Mouse (Mus musculus): ENCODE measurements around the gene Fancm. TPM values are rescaled to one million over a fixed set of nuclear protein-coding genes. Genes with fewer than 3 reads are reported as not detected.
"Not testable (repeated sequence)": the region's sequence is repeated elsewhere in the genome, so short reads cannot be mapped to it uniquely, and the experiment has no call there.

Gene Fancm
- polyA plus RNA-seq, 1 experiment = 4.3 TPM

DNA sequence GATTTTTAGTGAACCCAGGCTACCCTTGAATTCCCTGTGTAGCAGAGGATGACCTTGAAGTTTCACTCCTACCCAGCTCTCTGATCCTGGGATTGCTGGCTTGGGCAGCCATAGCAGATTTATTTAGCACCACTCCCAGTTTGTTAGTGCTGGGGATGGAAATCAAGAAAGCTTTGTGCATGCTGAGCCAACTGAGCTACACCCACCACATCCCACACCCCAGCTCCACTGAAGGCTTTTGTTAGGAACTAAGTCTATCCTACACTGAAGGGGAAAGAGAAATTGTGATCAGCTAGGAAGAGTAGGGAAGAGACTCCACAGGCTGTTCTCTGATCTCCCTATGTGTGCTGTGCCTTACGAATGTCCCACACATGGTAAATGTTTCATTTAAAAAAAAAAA is 37.4 kb downstream of the Fancm start:
- TF ChIP-seq POLR2A (IDR thresholded peaks at IDR 0.05; ENCODE audit: control insufficient read depth, extremely low read depth, insufficient read depth, low read length, poor library complexity) (no peak), CTCF (IDR thresholded peaks at IDR 0.05; ENCODE audit: borderline replicate concordance, control insufficient read depth, extremely low read depth, insufficient read depth, low read length, poor library complexity) (no peak)
- Histone ChIP-seq H3K36me3 (ENCODE audit: control insufficient read depth, insufficient read depth, low read length) (peaks cover 9% of the 10 kb centered on the region; the same call in 1 of the 2 replicates), H3K27me3 (ENCODE audit: control insufficient read depth, insufficient read depth, low read length) (no peaks in the 10 kb centered on the region), H3K4me3 (ENCODE audit: control insufficient read depth, insufficient read depth, low read length) (no peak overlapping the region), H3K27ac (ENCODE audit: control insufficient read depth, insufficient read depth, low read length) (no peak overlapping the region), H3K4me1 (replicated peaks; ENCODE audit: control insufficient read depth, insufficient read depth, low read length) (no peaks in the 10 kb centered on the region)
- WGBS = 97% methylated on average over 1 of the region's 1 CpGs
- no peak for DNase-seq

DNA sequence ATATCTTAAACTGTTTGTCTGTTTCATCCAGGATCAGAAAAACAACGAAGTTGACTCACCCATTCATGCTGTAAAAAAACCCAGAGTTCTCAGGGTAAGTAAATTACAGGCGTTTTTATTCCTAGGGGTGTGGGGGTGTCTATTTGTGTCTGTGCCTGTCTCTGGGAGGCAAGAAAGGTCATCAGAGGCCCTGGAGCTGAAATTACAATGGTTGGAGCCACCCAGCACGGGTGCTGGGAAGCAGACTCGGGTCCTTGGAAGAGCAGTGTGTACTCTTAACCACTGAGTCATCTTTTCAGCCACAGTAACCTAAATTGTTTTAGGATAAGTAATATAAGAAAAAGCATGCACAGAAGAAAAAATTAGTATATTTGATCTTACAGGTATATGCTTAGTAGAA is 38.5 kb downstream of the Fancm start:
- no peak overlapping the region for H3K27ac ChIP-seq (ENCODE audit: control insufficient read depth, insufficient read depth, low read length)
- no peaks in the 10 kb centered on the region for H3K4me1 ChIP-seq (replicated peaks; ENCODE audit: control insufficient read depth, insufficient read depth, low read length)
- no peak overlapping the region for H3K4me3 ChIP-seq (ENCODE audit: control insufficient read depth, insufficient read depth, low read length)
- no peak for TF ChIP-seq CTCF (IDR thresholded peaks at IDR 0.05; ENCODE audit: borderline replicate concordance, control insufficient read depth, extremely low read depth, insufficient read depth, low read length, poor library complexity)
- TF ChIP-seq POLR2A (IDR thresholded peaks at IDR 0.05; ENCODE audit: control insufficient read depth, extremely low read depth, insufficient read depth, low read length, poor library complexity) = no peak
- H3K36me3 ChIP-seq (ENCODE audit: control insufficient read depth, insufficient read depth, low read length) = peaks cover 11% of the 10 kb centered on the region; the same call in 1 of the 2 replicates
- no peak for DNase-seq
- 94% methylated on average over 4 of the region's 4 CpGs for WGBS
- no peaks in the 10 kb centered on the region for H3K27me3 ChIP-seq (ENCODE audit: control insufficient read depth, insufficient read depth, low read length)

DNA sequence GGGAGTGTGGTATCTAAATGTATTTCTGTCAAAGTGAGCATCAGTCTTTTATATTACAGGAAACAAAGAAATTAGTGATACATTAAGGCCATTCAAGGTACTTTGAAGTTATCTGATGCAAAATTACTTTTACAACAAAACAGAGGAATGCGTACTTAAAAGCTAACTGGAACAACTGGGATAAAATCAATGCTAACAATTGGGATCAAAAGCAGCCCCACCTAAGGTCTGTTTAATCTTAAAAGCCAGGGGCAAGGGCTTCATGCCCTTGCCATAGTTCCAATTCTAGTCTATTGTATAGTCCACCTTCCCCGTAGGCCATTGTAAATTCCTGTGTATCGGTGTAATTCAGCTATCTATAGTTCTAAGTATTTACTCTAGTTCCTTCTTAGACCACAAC is 39.6 kb downstream of the Fancm start:
- not testable (repeated sequence) for H3K4me1 ChIP-seq (replicated peaks; ENCODE audit: control insufficient read depth, insufficient read depth, low read length); H3K4me3 ChIP-seq (ENCODE audit: control insufficient read depth, insufficient read depth, low read length); H3K36me3 ChIP-seq (ENCODE audit: control insufficient read depth, insufficient read depth, low read length); H3K27ac ChIP-seq (ENCODE audit: control insufficient read depth, insufficient read depth, low read length); DNase-seq; H3K27me3 ChIP-seq (ENCODE audit: control insufficient read depth, insufficient read depth, low read length)
- WGBS = 96% methylated on average over 3 of the region's 3 CpGs

DNA sequence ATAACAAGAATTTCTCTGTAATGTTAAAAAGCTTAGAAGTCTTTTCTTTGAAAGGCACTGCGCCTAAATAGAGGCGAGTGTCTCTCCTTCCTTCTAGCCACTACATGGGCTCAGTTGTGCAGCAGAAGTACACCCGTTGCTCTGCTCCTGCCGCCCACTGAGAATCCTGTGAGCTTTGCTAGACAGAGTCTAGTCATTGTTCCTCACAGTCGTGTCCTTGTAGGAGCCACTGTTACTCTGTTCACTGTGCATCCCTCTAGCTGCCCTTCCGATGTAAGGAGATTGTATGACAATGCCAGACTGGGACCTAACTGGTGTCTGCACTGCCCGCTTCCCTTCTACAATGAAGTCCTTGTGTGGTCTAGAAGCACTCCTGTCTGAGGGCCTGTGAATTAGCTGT is 43.6 kb downstream of the Fancm start:
- no peak for DNase-seq
- Histone ChIP-seq H3K27ac (ENCODE audit: control insufficient read depth, insufficient read depth, low read length) (no peak overlapping the region), H3K4me1 (replicated peaks; ENCODE audit: control insufficient read depth, insufficient read depth, low read length) (no peaks in the 10 kb centered on the region), H3K36me3 (ENCODE audit: control insufficient read depth, insufficient read depth, low read length) (peaks cover 20% of the 10 kb centered on the region), H3K27me3 (ENCODE audit: control insufficient read depth, insufficient read depth, low read length) (no peaks in the 10 kb centered on the region), H3K4me3 (ENCODE audit: control insufficient read depth, insufficient read depth, low read length) (no peak overlapping the region)
- TF ChIP-seq POLR2A (IDR thresholded peaks at IDR 0.05; ENCODE audit: control insufficient read depth, extremely low read depth, insufficient read depth, low read length, poor library complexity) (no peak), CTCF (IDR thresholded peaks at IDR 0.05; ENCODE audit: borderline replicate concordance, control insufficient read depth, extremely low read depth, insufficient read depth, low read length, poor library complexity) (no peak)
- 93% methylated on average over 7 of the region's 7 CpGs for WGBS

DNA sequence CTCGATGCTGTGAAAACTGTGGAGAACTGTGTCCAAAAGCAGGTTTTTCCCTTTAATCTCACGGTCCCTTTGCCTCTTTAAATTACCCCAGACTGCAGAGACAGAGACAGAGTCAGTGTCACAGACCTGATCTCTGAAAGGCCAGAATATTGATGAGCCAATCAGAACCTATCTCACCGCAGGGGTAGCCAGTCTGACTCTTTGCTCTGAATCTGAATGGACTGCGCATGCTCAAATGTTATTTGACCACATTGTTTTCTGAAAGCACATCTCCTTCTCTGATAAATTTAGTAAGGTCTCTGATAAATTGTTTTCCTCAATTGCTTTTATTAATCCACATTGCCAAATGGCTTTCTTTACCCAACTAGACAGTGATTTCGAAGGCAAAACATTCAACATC is 44.0 kb downstream of the Fancm start:
- no peak for DNase-seq
- H3K36me3 ChIP-seq (ENCODE audit: control insufficient read depth, insufficient read depth, low read length) = peaks cover 19% of the 10 kb centered on the region
- no peak overlapping the region for H3K27ac ChIP-seq (ENCODE audit: control insufficient read depth, insufficient read depth, low read length)
- no peak overlapping the region for H3K4me3 ChIP-seq (ENCODE audit: control insufficient read depth, insufficient read depth, low read length)
- no peaks in the 10 kb centered on the region for H3K27me3 ChIP-seq (ENCODE audit: control insufficient read depth, insufficient read depth, low read length)
- 97% methylated on average over 5 of the region's 5 CpGs for WGBS
- no peaks in the 10 kb centered on the region for H3K4me1 ChIP-seq (replicated peaks; ENCODE audit: control insufficient read depth, insufficient read depth, low read length)
- TF ChIP-seq CTCF (IDR thresholded peaks at IDR 0.05; ENCODE audit: borderline replicate concordance, control insufficient read depth, extremely low read depth, insufficient read depth, low read length, poor library complexity) (no peak), POLR2A (IDR thresholded peaks at IDR 0.05; ENCODE audit: control insufficient read depth, extremely low read depth, insufficient read depth, low read length, poor library complexity) (no peak)

DNA sequence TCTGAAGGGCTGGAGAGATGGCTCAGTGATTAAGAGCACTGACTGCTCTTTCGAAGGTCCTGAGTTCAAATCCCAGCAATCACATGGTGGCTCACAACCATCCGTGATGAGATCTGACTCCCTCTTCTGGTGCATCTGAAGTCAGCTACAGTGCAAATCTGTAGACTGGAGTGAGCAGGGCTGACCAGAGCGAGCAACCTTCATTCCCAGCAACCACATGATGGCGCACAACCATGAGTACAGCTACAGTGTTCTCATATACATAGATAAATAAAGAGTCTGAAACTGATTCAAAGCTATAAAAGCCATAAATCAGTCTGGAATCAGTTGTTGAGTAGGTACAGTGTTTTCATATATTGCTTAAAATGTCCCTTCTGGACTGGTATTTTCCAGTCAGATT is 60.7 kb downstream of the Fancm start:
- not testable (repeated sequence) for H3K4me3 ChIP-seq (ENCODE audit: control insufficient read depth, insufficient read depth, low read length); H3K4me1 ChIP-seq (replicated peaks; ENCODE audit: control insufficient read depth, insufficient read depth, low read length); DNase-seq; H3K27ac ChIP-seq (ENCODE audit: control insufficient read depth, insufficient read depth, low read length); H3K27me3 ChIP-seq (ENCODE audit: control insufficient read depth, insufficient read depth, low read length)
- 98% methylated on average over 4 of the region's 4 CpGs for WGBS
- peaks cover 16% of the 10 kb centered on the region for H3K36me3 ChIP-seq (ENCODE audit: control insufficient read depth, insufficient read depth, low read length)

DNA sequence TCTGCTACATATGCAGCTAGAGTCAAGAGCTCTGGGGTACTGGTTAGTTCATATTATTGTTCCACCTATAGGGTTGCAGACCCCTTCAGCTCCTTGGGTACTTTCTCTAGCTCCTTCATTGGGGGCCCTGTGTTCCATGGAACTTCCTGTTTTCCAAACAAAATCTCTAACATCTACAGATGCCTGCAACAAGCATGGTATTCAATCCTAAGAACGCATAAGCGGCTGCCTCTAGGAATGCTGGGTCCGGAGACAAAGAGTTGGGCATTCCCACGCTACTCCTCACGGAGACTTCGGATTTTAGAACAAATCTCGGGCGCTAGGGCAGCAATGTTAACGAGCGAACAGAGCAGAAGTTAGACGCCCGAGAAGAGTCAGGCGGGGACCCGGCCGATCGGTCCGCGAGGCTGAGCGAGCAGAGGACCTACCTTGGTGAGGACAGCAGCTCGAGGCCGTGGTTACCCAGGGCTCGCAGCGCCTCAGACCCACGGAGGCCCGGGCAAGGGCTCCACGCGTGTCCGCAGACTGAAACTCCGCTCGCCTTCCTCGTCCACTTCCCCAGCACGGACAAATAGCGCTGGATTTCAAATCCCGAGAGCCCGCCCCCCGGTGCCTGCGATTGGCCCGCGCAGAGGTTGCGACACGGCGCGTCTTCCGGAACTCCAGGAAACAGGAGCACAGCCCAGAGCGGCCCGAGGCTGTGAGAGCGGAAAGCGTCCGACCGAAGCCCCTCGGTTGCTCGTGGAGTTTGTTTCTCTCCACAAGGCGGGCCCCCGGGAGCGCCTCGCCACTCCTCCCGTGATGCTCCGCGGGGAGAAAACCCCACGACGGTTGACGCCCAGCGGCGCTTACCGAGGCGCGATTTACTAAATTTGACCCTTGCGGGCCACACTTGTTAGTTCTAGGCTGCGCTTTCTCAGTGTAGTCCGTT is 96.9 kb downstream of the Fancm start, which contains the start of gene Mis18bp1:
TSS of gene Mis18bp1 (minus strand) at position 584 of the 931 bp plus-strand sequence.
- WGBS = under 1% methylated on average over 70 of the region's 70 CpGs
- peak; percentile 51; the same call in 1 of the 2 replicates for TF ChIP-seq POLR2A (IDR thresholded peaks at IDR 0.05; ENCODE audit: control insufficient read depth, extremely low read depth, insufficient read depth, low read length, poor library complexity)
- peak; percentile 41; the same call in 1 of the 2 replicates for TF ChIP-seq CTCF (IDR thresholded peaks at IDR 0.05; ENCODE audit: borderline replicate concordance, control insufficient read depth, extremely low read depth, insufficient read depth, low read length, poor library complexity)
- no peaks in the 10 kb centered on the region for H3K36me3 ChIP-seq (ENCODE audit: control insufficient read depth, insufficient read depth, low read length)

DNA sequence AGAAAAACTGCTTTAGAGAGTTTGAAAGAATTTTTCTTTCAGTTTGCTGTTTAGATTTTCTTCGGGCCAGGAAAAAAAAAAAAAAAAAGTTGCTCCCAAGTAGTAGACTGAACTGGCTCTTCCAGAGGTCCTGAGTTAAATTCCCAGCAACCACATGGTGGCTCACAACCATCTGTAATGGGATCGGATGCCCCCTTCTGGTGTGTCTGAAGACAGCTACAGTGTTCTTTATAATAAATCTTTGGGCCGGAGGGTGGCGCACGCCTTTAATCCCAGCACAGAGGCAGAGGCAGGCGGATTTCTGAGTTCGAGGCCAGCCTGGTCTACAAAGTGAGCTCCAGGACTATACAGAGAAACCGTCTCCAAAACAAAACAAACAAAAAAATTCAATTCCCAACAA is 97.6 kb downstream of the Fancm start:
- Histone ChIP-seq H3K4me3 (ENCODE audit: control insufficient read depth, insufficient read depth, low read length) (peak overlapping the region; percentile 20), H3K27ac (ENCODE audit: control insufficient read depth, insufficient read depth, low read length) (peak overlapping the region; percentile 57; the same call in 1 of the 2 replicates)
- 13% methylated on average over 8 of the region's 8 CpGs for WGBS
- not testable (repeated sequence) for H3K4me1 ChIP-seq (replicated peaks; ENCODE audit: control insufficient read depth, insufficient read depth, low read length); H3K27me3 ChIP-seq (ENCODE audit: control insufficient read depth, insufficient read depth, low read length); H3K36me3 ChIP-seq (ENCODE audit: control insufficient read depth, insufficient read depth, low read length)
- peak; percentile 73 for DNase-seq

More for the DNA sequence above, 96.9 kb downstream of the Fancm start, which contains the start of gene Mis18bp1:
- DNase-seq = peak; percentile 97
- Histone ChIP-seq H3K27ac (ENCODE audit: control insufficient read depth, insufficient read depth, low read length) (peak within 1 kb of the TSS; percentile 57; the same call in 1 of the 2 replicates), H3K4me3 (ENCODE audit: control insufficient read depth, insufficient read depth, low read length) (peak within 1 kb of the TSS; percentile 70), H3K27me3 (ENCODE audit: control insufficient read depth, insufficient read depth, low read length) (no peaks in the 10 kb centered on the region), H3K4me1 (replicated peaks; ENCODE audit: control insufficient read depth, insufficient read depth, low read length) (peaks cover 7% of the 10 kb centered on the region)
